Mouse (Mus musculus) C2C12 (cell line): Measurements from ENCODE around the gene Tax1bp1. TPM values are rescaled to one million over a fixed set of nuclear protein-coding genes. Genes with fewer than 3 reads are reported as not detected.

Experiments used
- H3K27me3 ChIP-seq: one replicate; pipeline ENCODE4 v1.6.1; 2011; ENCODE audit not compliant: control insufficient read depth, insufficient read depth, insufficient read length
- H3K36me3 ChIP-seq: one replicate; pipeline ENCODE4 v1.6.1; 2011; ENCODE audit not compliant: control insufficient read depth, insufficient read depth
- H3K4me3 ChIP-seq: one replicate; pipeline ENCODE4 v1.5.1; 2011; ENCODE audit warnings: mild to moderate bottlenecking, control low read depth; ENCODE audit not compliant: poor library complexity, insufficient read depth, severe bottlenecking
- H3K79me2 ChIP-seq: one replicate; pipeline ENCODE4 v1.6.1; 2011; ENCODE audit not compliant: control insufficient read depth, insufficient read depth
- H3K79me3 ChIP-seq: one replicate; pipeline ENCODE4 v1.6.1; 2011; ENCODE audit warnings: low read depth, control low read depth
- H3ac ChIP-seq: one replicate; pipeline ENCODE3; 2011; ENCODE audit warnings: low read depth; ENCODE audit not compliant: control insufficient read depth, insufficient read length
- CEBPB ChIP-seq: IDR thresholded peaks from one replicate; pipeline ENCODE4 v1.6.1; 2011; ENCODE audit warnings: low read depth, mild to moderate bottlenecking, control low read depth, moderate library complexity
- CTCF ChIP-seq: IDR thresholded peaks from one replicate; pipeline ENCODE4 v1.5.1; 2011; ENCODE audit not compliant: control insufficient read depth, insufficient read depth, insufficient read length
- FOSL1 ChIP-seq: IDR thresholded peaks from one replicate; pipeline ENCODE4 v1.8.0; 2011; ENCODE audit warnings: mild to moderate bottlenecking, low read length; ENCODE audit not compliant: poor library complexity, insufficient read depth, severe bottlenecking
- MAX ChIP-seq: IDR thresholded peaks from one replicate; pipeline ENCODE4 v1.6.1; 2011; ENCODE audit warnings: mild to moderate bottlenecking, control low read depth
- MYOD1 ChIP-seq: IDR thresholded peaks from one replicate; pipeline ENCODE4 v1.6.1; 2011; ENCODE audit warnings: low read depth; ENCODE audit not compliant: control insufficient read depth, insufficient read length
- MYOG ChIP-seq: IDR thresholded peaks from one replicate; pipeline ENCODE4 v1.6.1; 2011; ENCODE audit not compliant: control insufficient read depth, insufficient read length; ENCODE audit errors: extremely low read depth
- USF1 ChIP-seq: IDR thresholded peaks from one replicate; pipeline ENCODE4 v1.6.1; 2011; ENCODE audit warnings: low read depth, mild to moderate bottlenecking, control low read depth, moderate library complexity
- polyA plus RNA-seq: library from polyadenylated mRNA; unstranded; fragments of >200 nt; fragmentation: generic; extraction: Trizol; gene quantifications from one replicate; pipeline ENCODE4 v1.2.1, GENCODE M21; 2012; ENCODE audit warnings: missing spikeins

Tax1bp1 gene
- polyA plus RNA-seq, 1 experiment = 20.5 TPM

DNA sequence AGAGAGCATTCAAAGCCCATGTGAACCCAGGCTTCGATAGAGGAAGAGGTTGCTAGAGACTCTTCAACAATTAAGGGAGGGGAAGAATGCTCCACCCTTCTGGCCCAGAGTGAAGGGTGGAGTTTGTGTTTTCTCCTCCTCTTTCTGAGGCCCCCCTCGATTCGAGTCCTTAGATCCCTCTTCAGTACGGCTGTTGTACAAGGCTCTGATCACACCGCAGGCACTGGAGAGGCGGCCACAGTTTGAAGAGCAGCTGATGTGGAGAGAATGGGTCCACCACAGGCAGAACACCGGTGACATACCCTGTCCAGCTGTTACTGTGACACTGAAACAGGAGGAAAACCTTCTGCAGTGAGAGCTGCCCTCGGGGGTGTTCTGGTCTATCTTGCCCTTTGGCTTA is 62.4 kb downstream of the Tax1bp1 start:
- no peaks in the 10 kb centered on the region for H3K27me3 ChIP-seq
- H3ac ChIP-seq = no peak overlapping the region
- TF ChIP-seq MAX = no peak
- no peak for TF ChIP-seq MYOG
- TF ChIP-seq FOSL1 = no peak
- no peak for TF ChIP-seq CTCF
- no peak for TF ChIP-seq MYOD1
- no peak for TF ChIP-seq CEBPB
- no peak for TF ChIP-seq USF1
- no peak overlapping the region for H3K4me3 ChIP-seq
- H3K79me2 ChIP-seq = no peaks in the 10 kb centered on the region
- H3K36me3 ChIP-seq = no peaks in the 10 kb centered on the region
- H3K79me3 ChIP-seq = no peaks in the 10 kb centered on the region

DNA sequence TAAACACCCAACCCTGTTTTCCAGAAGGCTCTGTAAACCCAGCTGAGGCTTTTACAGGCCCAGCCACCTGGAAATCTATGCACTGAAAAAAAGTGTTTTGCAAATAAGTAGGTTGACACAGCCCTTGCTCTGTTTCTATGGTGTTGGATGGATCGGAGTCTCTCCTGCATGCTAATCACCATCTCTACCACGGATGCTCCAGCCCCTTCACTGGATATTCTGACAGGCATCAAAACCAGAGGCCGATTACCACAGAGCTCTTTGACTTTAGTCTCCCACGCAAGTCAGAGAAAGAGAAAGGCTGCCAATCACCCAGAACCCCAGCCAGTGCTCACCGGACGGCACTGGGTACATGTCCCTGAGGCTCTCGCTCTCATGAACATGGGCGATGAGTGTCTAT is 63.5 kb downstream of the Tax1bp1 start:
- no peaks in the 10 kb centered on the region for H3K79me3 ChIP-seq

DNA sequence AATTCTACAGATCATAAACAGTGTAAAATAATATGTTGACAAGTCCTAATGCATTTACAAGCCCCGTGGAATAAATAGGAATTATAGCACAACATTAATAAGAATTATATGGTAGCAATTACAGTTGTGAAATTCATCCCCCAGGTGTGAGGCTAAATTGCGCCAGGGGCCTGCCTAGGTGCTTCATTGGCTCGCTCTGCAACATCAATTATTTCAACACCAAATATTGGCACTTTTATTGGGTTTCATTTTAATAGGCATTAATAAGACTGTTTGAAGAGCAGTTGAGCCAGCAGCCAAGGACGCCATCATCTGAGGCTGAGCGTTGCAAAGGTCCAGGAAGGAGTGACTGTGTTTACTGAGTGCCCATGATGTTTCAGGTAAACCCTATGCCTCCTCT is 65.0 kb downstream of the Tax1bp1 start:
- Histone ChIP-seq H3K4me3 (no peak overlapping the region), H3K27me3 (no peaks in the 10 kb centered on the region), H3K79me3 (no peaks in the 10 kb centered on the region), H3K79me2 (no peaks in the 10 kb centered on the region), H3K36me3 (no peaks in the 10 kb centered on the region), H3ac (no peak overlapping the region)
- TF ChIP-seq MYOD1 = no peak
- TF ChIP-seq CTCF = no peak
- no peak for TF ChIP-seq MAX
- TF ChIP-seq USF1 = no peak
- no peak for TF ChIP-seq FOSL1
- no peak for TF ChIP-seq MYOG

More for the DNA sequence above, 63.5 kb downstream of the Tax1bp1 start:
- TF ChIP-seq CTCF (no peak), USF1 (no peak), MYOD1 (no peak), MYOG (no peak), FOSL1 (no peak), CEBPB (no peak), MAX (no peak)
- Histone ChIP-seq H3ac (no peak overlapping the region), H3K79me2 (no peaks in the 10 kb centered on the region), H3K36me3 (no peaks in the 10 kb centered on the region), H3K4me3 (no peak overlapping the region), H3K27me3 (no peaks in the 10 kb centered on the region)

DNA sequence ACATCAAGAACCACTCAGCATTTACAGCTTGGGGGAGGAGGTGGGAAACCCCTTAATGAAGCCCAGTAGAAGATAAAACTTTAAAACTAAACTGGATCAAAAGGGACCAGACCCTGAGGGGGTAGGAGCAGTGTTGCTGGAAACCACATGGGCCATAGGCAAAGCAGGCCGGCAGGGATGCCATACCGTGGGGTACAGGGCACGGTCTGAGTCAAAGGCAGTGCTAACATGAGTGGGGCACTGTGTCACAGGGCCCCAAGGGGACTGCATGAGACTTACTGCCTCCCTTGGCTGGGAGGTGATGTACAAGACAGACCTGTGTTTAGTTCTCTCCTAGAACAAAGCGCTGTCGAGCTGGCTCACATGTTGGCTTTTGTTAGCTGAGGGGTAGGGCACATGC is 66.0 kb downstream of the Tax1bp1 start:
- Histone ChIP-seq H3K4me3 (no peak overlapping the region), H3K36me3 (no peaks in the 10 kb centered on the region), H3K79me3 (no peaks in the 10 kb centered on the region), H3ac (no peak overlapping the region), H3K79me2 (no peaks in the 10 kb centered on the region), H3K27me3 (no peaks in the 10 kb centered on the region)
- no peak for TF ChIP-seq USF1
- TF ChIP-seq CEBPB = no peak
- TF ChIP-seq MAX = no peak
- no peak for TF ChIP-seq FOSL1
- no peak for TF ChIP-seq MYOG
- TF ChIP-seq CTCF = no peak
- no peak for TF ChIP-seq MYOD1

DNA sequence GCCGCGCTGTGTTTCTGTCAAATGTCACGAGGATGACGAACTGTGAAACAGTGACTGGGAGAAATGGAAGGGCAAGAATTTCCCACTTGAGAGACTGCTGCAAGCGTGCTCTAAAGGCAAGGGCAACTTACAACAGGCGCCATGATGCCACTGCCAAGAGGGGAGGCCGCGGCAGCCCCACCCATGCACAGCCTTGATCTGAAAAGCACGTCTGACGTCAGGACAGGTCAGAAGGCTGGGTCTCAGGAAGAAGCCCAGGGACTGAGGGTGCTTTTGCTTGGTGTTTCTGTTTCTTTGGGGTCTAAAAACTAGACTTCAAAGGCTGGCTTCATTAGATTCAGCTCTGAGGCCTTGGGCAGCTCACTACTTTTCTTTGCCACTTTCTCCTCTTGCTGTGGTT is 76.8 kb downstream of the Tax1bp1 start:
- Histone ChIP-seq H3K4me3 (no peak overlapping the region), H3K36me3 (no peaks in the 10 kb centered on the region), H3K27me3 (peaks cover 3% of the 10 kb centered on the region), H3K79me2 (no peaks in the 10 kb centered on the region), H3K79me3 (no peaks in the 10 kb centered on the region), H3ac (no peak overlapping the region)
- TF ChIP-seq MAX (no peak), USF1 (no peak), MYOD1 (no peak), CTCF (no peak), CEBPB (no peak), FOSL1 (no peak), MYOG (no peak)

DNA sequence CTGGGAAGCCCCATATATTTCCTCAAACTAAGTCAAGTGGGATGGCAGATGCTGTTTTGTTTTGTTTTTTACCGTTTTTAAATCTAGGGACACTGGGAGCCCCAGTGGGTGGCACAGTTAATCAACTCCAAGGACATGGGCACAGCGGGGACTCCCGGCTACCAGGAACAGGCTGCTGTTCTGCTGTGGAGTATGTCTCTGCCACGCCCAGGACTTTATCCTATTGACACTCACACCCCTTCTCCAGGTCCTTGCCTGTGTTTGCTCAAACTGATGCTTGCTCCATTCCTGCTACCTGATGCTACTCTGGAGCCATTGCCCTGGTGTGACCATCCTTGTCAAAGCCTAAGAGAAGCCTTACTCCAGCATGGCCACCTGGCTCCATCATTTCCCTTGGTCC is 77.3 kb downstream of the Tax1bp1 start:
- Histone ChIP-seq H3ac (no peak overlapping the region), H3K36me3 (no peaks in the 10 kb centered on the region), H3K79me3 (no peaks in the 10 kb centered on the region), H3K4me3 (no peak overlapping the region), H3K79me2 (no peaks in the 10 kb centered on the region), H3K27me3 (peaks cover 3% of the 10 kb centered on the region)
- TF ChIP-seq MYOG = no peak
- no peak for TF ChIP-seq MAX
- TF ChIP-seq CEBPB = no peak
- no peak for TF ChIP-seq CTCF
- no peak for TF ChIP-seq MYOD1
- no peak for TF ChIP-seq USF1
- TF ChIP-seq FOSL1 = no peak
